Mouse (Mus musculus) liver, embryonic 14.5 days (tissue): ENCODE results near the gene Grip2. TPM values are rescaled to one million over a fixed set of nuclear protein-coding genes. Genes with fewer than 3 reads are reported as not detected.

Experiments used
- ATAC-seq: fragments of 200-750 bp; cut with Nextera tagmentation; 2 replicates; pipeline ENCODE4 v1.8.0; 2017; ENCODE audit warnings: moderate number of reproducible peaks, mild to moderate bottlenecking, moderate library complexity; ENCODE audit not compliant: insufficient read depth
- DNase-seq, 3 experiments: peaks; one replicate each; pipeline ENCODE4 v3.0.0-alpha.2; 2012 to 2013; ENCODE audit warnings: low read depth in 3 of 3, low spot score in 3 of 3
- H3K27ac ChIP-seq: fragments of 300-500 bp; sonication (generic); 2 replicates; pipeline ENCODE4 v1.5.1; 2014; ENCODE audit warnings: moderate library complexity, mild to moderate bottlenecking, control low read depth, inconsistent platforms
- H3K27me3 ChIP-seq: fragments of 300-500 bp; sonication (generic); 2 replicates; pipeline ENCODE4 v1.6.1; 2014; ENCODE audit warnings: mild to moderate bottlenecking, low read length, moderate library complexity; ENCODE audit not compliant: control insufficient read depth, insufficient read depth
- H3K36me3 ChIP-seq: fragments of 300-500 bp; sonication (generic); replicated peaks from 2 replicates; pipeline ENCODE4 v1.6.1; 2014; ENCODE audit warnings: low read depth; ENCODE audit not compliant: control insufficient read depth, insufficient read depth
- H3K4me1 ChIP-seq, 2 experiments: fragments of 200-500 bp in 1 of 2; fragments of 300-500 bp in 1 of 2; sonication (generic) in 1 of 2; replicated peaks; 2 replicates each; pipeline ENCODE4 v1.6.1; 2012 to 2014; ENCODE audit warnings: antibody characterized with exemption in 1 of 2, inconsistent platforms in 1 of 2, low read length in 1 of 2; ENCODE audit not compliant: control insufficient read depth in 2 of 2, insufficient read depth in 2 of 2
- H3K4me2 ChIP-seq: fragments of 300-500 bp; sonication (generic); 2 replicates; pipeline ENCODE4 v1.6.1; 2014; ENCODE audit warnings: low read depth, mild to moderate bottlenecking, control low read depth, moderate library complexity
- H3K4me3 ChIP-seq, 2 experiments: fragments of 200-500 bp in 1 of 2; fragments of 300-500 bp in 1 of 2; sonication (generic) in 1 of 2; 2 replicates each; pipeline ENCODE4 v1.5.1; 2012 to 2014; ENCODE audit warnings: low read depth in 2 of 2, low read length in 2 of 2, mild to moderate bottlenecking in 2 of 2, control low read depth in 1 of 2, inconsistent platforms in 1 of 2, moderate library complexity in 1 of 2; ENCODE audit not compliant: insufficient read depth in 1 of 2
- H3K9ac ChIP-seq: fragments of 300-500 bp; sonication (generic); replicated peaks from 2 replicates; pipeline ENCODE4 v1.6.1; 2014; ENCODE audit warnings: mild to moderate bottlenecking, control low read depth, moderate library complexity
- H3K9me3 ChIP-seq: fragments of 300-500 bp; sonication (generic); 2 replicates; pipeline ENCODE4 v1.6.1; 2016; ENCODE audit warnings: low read length, mixed read lengths; ENCODE audit not compliant: control insufficient read depth
- CTCF ChIP-seq: IDR thresholded peaks from 2 replicates; pipeline ENCODE4 v1.5.1; 2016; ENCODE audit warnings: antibody characterized with exemption, low read depth, control low read depth
- EP300 ChIP-seq: IDR thresholded peaks from 2 replicates; pipeline ENCODE4 v1.6.1; 2016; ENCODE audit warnings: antibody characterized with exemption, low read depth
- WGBS: fragments of 180-500 bp; shearing (Covaris S2); extraction: QIAGEN DNeasy Blood & Tissue Kit; methylation state at CpG from one replicate; pipeline ENCODE4 v1.1.7; 2014; ENCODE audit not compliant: insufficient replicate concordance; 5-methylcytosine and 5-hydroxymethylcytosine counted together
- polyA plus RNA-seq, 2 experiments: library from polyadenylated mRNA; depleted of rRNA in 1 of 2; stranded (reverse) in 1 of 2; unstranded in 1 of 2; fragments of >200 nt; fragmentation: Nextera tagmentation in 1 of 2; extraction: Ambion mirVana in 1 of 2; gene quantifications; 2 replicates each; pipeline versions ENCODE4 v1.2.1 to v1.2.3; 2012 to 2014

Gene Grip2
- polyA plus RNA-seq, 2 experiments = 0.01 TPM; not detected in 1

DNA sequence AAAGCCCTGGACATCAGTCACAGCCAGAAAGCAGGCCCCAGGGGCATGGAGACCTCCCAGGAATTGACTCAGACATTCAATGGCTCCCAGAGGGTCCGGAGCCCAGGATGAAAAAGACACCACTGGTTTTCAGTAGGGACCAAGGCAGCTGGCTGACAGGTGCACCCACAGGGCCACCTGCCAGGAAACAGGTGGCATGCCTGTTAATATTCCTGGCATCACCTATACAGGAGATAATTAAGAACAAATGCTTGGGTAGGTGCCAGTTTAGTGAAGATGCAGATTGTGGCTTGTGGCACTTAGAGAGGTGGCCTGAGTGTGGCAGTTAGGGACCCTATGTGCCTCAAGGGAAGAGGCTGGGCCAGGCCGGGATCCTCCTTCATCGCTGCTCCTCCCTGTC lies 13.4 kb downstream of the Grip2 start:
- H3K36me3 ChIP-seq = no peaks in the 10 kb centered on the region
- ATAC-seq (no peak), DNase-seq (no peak)
- no peaks in the 10 kb centered on the region for H3K27me3 ChIP-seq
- H3K4me2 ChIP-seq = no peak overlapping the region
- no peak overlapping the region for H3K4me3 ChIP-seq
- no peaks in the 10 kb centered on the region for H3K9me3 ChIP-seq
- no peaks in the 10 kb centered on the region for H3K4me1 ChIP-seq
- 67% methylated on average over 3 of the region's 3 CpGs for WGBS
- no peak overlapping the region for H3K27ac ChIP-seq
- TF ChIP-seq EP300 = no peak
- TF ChIP-seq CTCF = no peak
- H3K9ac ChIP-seq = no peak overlapping the region

- H3K4me1 ChIP-seq = no peaks in the 10 kb centered on the region
- no peak overlapping the region for H3K4me3 ChIP-seq
- H3K9me3 ChIP-seq = no peaks in the 10 kb centered on the region
- peaks cover 17% of the 10 kb centered on the region for H3K27me3 ChIP-seq
- no peak overlapping the region for H3K9ac ChIP-seq
- no peaks in the 10 kb centered on the region for H3K36me3 ChIP-seq
- TF ChIP-seq EP300 = no peak
- TF ChIP-seq CTCF = no peak
- no peak overlapping the region for H3K4me2 ChIP-seq
- DNase-seq (no peak), ATAC-seq (no peak)
- no peak overlapping the region for H3K27ac ChIP-seq
- 12% methylated on average over 1 of the region's 1 CpGs for WGBS
Measured at GRCm38 (mm10) chr6:91810007-91810406, 17.0 kb downstream of the Grip2 start.

GRCm38 (mm10) chr6:91808022-91808421 lies 19.0 kb downstream of the Grip2 start:
- H3K4me1 ChIP-seq = no peaks in the 10 kb centered on the region
- no peak for ATAC-seq

DNA sequence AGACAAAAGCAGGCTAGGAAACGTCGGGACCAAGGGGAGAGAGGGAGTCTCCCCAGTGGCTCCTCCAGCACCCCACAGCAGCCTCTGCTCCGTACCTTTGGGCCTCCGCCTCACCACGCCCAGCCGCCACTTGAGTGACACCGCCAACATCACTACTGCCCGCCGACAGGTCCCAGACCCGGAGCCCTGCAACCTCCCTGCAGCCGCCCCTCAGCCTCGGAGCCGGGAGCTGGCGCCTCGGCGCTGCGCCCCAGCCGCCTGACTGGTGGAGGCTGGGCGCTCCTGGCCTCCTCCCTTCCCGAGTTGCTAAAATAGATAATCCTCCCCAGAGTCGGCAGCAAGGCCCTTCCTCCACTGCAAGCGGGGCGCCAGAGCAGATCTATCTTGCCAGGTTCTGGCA lies 19.9 kb downstream of the Grip2 start:
- Histone ChIP-seq H3K36me3 (no peaks in the 10 kb centered on the region), H3K27me3 (peaks cover 17% of the 10 kb centered on the region), H3K9ac (no peak overlapping the region), H3K27ac (no peak overlapping the region), H3K4me2 (no peak overlapping the region), H3K4me1 (no peaks in the 10 kb centered on the region), H3K4me3 (no peak overlapping the region), H3K9me3 (no peaks in the 10 kb centered on the region)
- ATAC-seq = no peak
- WGBS = 4% methylated on average over 23 of the region's 23 CpGs
- no peak for DNase-seq
- no peak for TF ChIP-seq CTCF
- TF ChIP-seq EP300 = no peak

More at GRCm38 (mm10) chr6:91808022-91808421, 19.0 kb downstream of the Grip2 start:
- H3K4me3 ChIP-seq = no peak overlapping the region
- no peaks in the 10 kb centered on the region for H3K9me3 ChIP-seq
- H3K4me2 ChIP-seq = no peak overlapping the region
- H3K9ac ChIP-seq = no peak overlapping the region
- peaks cover 17% of the 10 kb centered on the region for H3K27me3 ChIP-seq
- 30% methylated on average over 6 of the region's 6 CpGs for WGBS
- TF ChIP-seq EP300 (no peak), CTCF (no peak)
- DNase-seq = no peak
- no peaks in the 10 kb centered on the region for H3K36me3 ChIP-seq
- H3K27ac ChIP-seq = no peak overlapping the region

DNA sequence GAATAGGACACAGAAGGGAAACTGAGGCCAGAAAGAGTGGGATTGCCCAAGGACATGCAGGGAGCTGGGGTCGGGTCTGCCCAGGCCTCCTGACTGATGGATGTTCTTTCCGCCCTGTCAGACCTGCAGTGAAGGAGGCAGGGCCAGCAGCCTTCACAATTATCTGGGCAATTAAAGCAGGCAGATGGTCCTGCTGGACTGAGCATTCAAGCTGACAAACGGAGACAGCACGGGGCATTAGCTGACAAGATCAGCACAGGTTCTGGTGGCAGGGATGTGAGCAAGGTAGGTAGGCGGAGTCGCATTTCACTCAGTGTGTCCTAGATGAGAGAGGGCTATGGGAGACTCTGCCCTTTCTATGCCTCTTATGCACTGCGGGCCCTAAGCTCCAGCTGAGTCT lies 22.9 kb downstream of the Grip2 start:
- H3K9me3 ChIP-seq = no peaks in the 10 kb centered on the region
- no peak for ATAC-seq
- DNase-seq = no peak
- no peak overlapping the region for H3K27ac ChIP-seq
- no peak for TF ChIP-seq EP300
- no peak for TF ChIP-seq CTCF
- no peaks in the 10 kb centered on the region for H3K4me1 ChIP-seq
- WGBS = 44% methylated on average over 7 of the region's 7 CpGs
- H3K9ac ChIP-seq = no peak overlapping the region
- H3K27me3 ChIP-seq = peaks cover 17% of the 10 kb centered on the region
- H3K4me2 ChIP-seq = no peak overlapping the region
- no peaks in the 10 kb centered on the region for H3K36me3 ChIP-seq
- H3K4me3 ChIP-seq = no peak overlapping the region

- ATAC-seq (no peak), DNase-seq (no peak)
- Histone ChIP-seq H3K4me3 (no peak overlapping the region), H3K4me2 (no peak overlapping the region), H3K27ac (no peak overlapping the region), H3K36me3 (no peaks in the 10 kb centered on the region), H3K9ac (no peak overlapping the region), H3K9me3 (no peaks in the 10 kb centered on the region), H3K27me3 (no peaks in the 10 kb centered on the region), H3K4me1 (no peaks in the 10 kb centered on the region)
- TF ChIP-seq EP300 (no peak), CTCF (no peak)
- WGBS = 52% methylated on average over 12 of the region's 12 CpGs
Measured at GRCm38 (mm10) chr6:91798496-91798895, 28.6 kb downstream of the Grip2 start.
